ENCODE assay signal across 8 mouse cellular contexts in the genomic region with DNA sequence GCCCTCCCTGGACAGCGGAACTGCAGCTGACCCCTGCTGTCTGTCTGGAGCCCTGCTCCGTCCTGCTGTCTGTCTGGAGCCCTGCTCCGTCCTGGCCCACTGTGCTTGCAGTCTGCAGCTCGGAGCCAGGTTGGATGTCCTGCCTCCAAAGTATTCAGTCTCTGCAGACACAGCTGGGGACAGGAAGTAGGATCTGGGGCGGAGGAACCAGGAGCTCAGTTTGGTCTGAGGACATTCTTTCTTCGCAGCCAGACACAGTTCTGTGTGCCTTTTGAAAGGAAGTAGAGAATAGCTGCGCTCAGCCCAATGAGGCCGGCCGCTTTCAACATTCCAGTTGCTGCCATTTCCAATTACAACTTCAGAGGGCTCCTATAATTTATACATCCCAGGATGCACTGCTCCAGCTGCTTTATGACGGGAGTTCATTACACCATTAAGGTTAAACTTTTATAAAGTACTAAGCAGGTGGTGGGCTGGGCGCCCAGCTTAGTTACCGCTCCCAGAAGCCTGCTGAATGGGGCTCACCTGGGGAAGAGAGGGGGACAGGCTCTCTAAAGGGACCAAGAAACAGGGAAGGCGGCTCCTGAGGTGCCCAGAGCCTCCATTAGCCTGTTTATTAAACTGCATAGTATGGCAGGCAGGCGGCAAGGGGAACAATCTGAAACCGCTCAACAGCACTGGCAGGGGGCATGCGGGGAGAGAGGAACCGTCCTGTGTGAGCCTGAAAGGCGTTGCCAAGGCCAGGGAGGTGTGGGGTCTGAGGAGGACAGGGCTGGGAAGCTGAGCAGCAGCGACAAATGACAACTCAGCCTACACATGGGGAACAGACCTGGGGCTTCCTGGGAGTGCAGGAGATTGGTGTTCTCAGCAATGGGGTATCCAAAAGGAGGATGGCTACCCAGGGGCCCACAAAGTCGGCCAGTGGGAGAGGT. TPM values are rescaled to one million over a fixed set of nuclear protein-coding genes. Genes with fewer than 3 reads are reported as not detected.
DNase-seq lines count a peak whose midpoint lies in the region; ATAC-seq and TF ChIP-seq lines count a peak whose summit lies in the region.

No protein-coding gene starts in this region.

- H3K27me3 ChIP-seq in midbrain, embryonic 13.5 days, result no peaks in the 10 kb centered on the region

- intact Hi-C loops in heart, postnatal 25 days (cut with DNase I), result no loop called here

- ATAC-seq in midbrain, embryonic 13.5 days, result peak; percentile 35

- H3K36me3 ChIP-seq in midbrain, embryonic 13.5 days, result no peaks in the 10 kb centered on the region

- no peak for TF ChIP-seq CTCF in embryonic fibroblast, embryonic 13.5 days (IDR thresholded peaks at IDR 0.05; ENCODE audit: borderline replicate concordance, insufficient read depth, low read length)

- TF ChIP-seq POLR2A in embryonic fibroblast, embryonic 13.5 days (IDR thresholded peaks at IDR 0.05; ENCODE audit: low read depth, low read length), result no peak

- peaks cover 25% of the 10 kb centered on the region for H3K4me1 ChIP-seq in embryonic fibroblast, embryonic 13.5 days (ENCODE audit: control insufficient read depth, insufficient read depth, low read length)
- H3K4me1 ChIP-seq in midbrain, embryonic 13.5 days (replicated peaks), result peaks cover 32% of the 10 kb centered on the region

- 0 out of 2 replicates have a peak overlapping the region, but pooled peaks have one; percentile 0 for H3K27ac ChIP-seq in embryonic fibroblast, embryonic 13.5 days (ENCODE audit: insufficient read depth, low read length)
- H3K27ac ChIP-seq in midbrain, embryonic 13.5 days, result peak overlapping the region; percentile 65

- DNase-seq in layer of hippocampus, adult 11-12 months (ENCODE audit: low spot score), result peak; percentile 59
- no peak for DNase-seq in layer of hippocampus, adult 8-10 months (ENCODE audit: low spot score in 2 of 2)
- peak; percentile 36 for DNase-seq in heart, postnatal 25 days (ENCODE audit: low spot score)
- peak; percentile 37 to 49 for DNase-seq in kidney, postnatal 36 days
- DNase-seq in testis, postnatal 10 days (ENCODE audit: low spot score), result no peak
- DNase-seq in cerebellum, adult 18-20 months, result no peak

- 41% methylated on average over 20 of the region's 20 CpGs for WGBS in midbrain, embryonic 13.5 days

- no peaks in the 10 kb centered on the region for H3K9me3 ChIP-seq in midbrain, embryonic 13.5 days

- no peak overlapping the region; the same call in 1 of the 2 replicates for H3K9ac ChIP-seq in midbrain, embryonic 13.5 days (replicated peaks)

- no peak overlapping the region for H3K4me3 ChIP-seq in embryonic fibroblast, embryonic 13.5 days (ENCODE audit: insufficient read depth, low read length)
- H3K4me3 ChIP-seq in midbrain, embryonic 13.5 days (replicated peaks), result no peak overlapping the region

- H3K4me2 ChIP-seq in midbrain, embryonic 13.5 days (replicated peaks), result peak overlapping the region; percentile 22; the same call in 1 of the 2 replicates

RNA-seq across cellular contexts. Expression of gene Dagla, which starts 9.8 kb away (rescaled TPM):
- 100 to 1,000 TPM in 3 of 4 experiments, 10 to 100 TPM in 1; 94.1 to 109 (median 104) TPM for total RNA-seq in layer of hippocampus, adult 8-10 months (2022)
- 5.8 and 7.6 TPM in 2 replicates for polyA plus RNA-seq in embryonic fibroblast, embryonic 13.5 days (2011; ENCODE audit: insufficient read length, low read depth, missing spikeins)
- total RNA-seq in heart, postnatal 25 days (2021), result 1 to 10 TPM; 3.2 to 3.3 TPM
- polyA plus RNA-seq in midbrain, embryonic 13.5 days (2015; fragmentation: Nextera tagmentation; extraction: Ambion mirVana), result 5.1 and 5.3 TPM in 2 replicates

RNA-seq across cellular contexts. Expression of gene Myrf, which starts 54.3 kb away (rescaled TPM):
- total RNA-seq in layer of hippocampus, adult 8-10 months (2022), result 10 to 100 TPM; 31.6 to 37.2 (median 36.7) TPM
- 2.1 and 2.5 TPM in 2 replicates for polyA plus RNA-seq in embryonic fibroblast, embryonic 13.5 days (2011; ENCODE audit: insufficient read length, low read depth, missing spikeins)
- 1 to 10 TPM; 4.5 to 6.8 TPM for total RNA-seq in heart, postnatal 25 days (2021)
- polyA plus RNA-seq in midbrain, embryonic 13.5 days (2015; fragmentation: Nextera tagmentation; extraction: Ambion mirVana), result 0.58 and 0.77 TPM in 2 replicates

Comparison
In these comparisons a context has a peak if more than half of its experiments do, and no peak if none do; other contexts are left out.
1. DNase-seq: peak in layer of hippocampus, adult 11-12 months (single experiment), heart, postnatal 25 days (single experiment) and kidney, postnatal 36 days (2 of 2); none in layer of hippocampus, adult 8-10 months (0 of 2), testis, postnatal 10 days (single experiment) and cerebellum, adult 18-20 months (0 of 2).
2. RNA of gene Dagla, which starts 9.8 kb away (total RNA-seq): 94.1 to 109 TPM in layer of hippocampus, adult 8-10 months; 3.2 to 3.3 TPM in heart, postnatal 25 days; every median in the first group is over 10 times any median in the second.
3. RNA of gene Myrf, which starts 54.3 kb away (total RNA-seq): 31.6 to 37.2 TPM in layer of hippocampus, adult 8-10 months; 4.5 to 6.8 TPM in heart, postnatal 25 days; every median in the first group is over 4 times any median in the second.